Mouse (Mus musculus) c-Kit-negative CD71-positive TER-119-positive erythroid progenitor cells, embryonic 14.5 days (primary cell): ENCODE measurements around the gene Rpp25l.
"Not testable (repeated sequence)": the region's sequence is repeated elsewhere in the genome, so short reads cannot be mapped to it uniquely, and the experiment has no call there.

ENCODE experiments used
- DNase-seq: peaks from one replicate; pipeline ENCODE4 v3.0.0-alpha.2; 2013; ENCODE audit warnings: low read depth, low spot score

The Rpp25l gene

GRCm38 (mm10) chr4:41737602-41738255, 24.4 kb upstream of the Rpp25l start:
- no peak for DNase-seq

- DNase-seq, result no peak
Observed at GRCm38 (mm10) chr4:41731052-41731765, 17.9 kb upstream of the Rpp25l start, which contains the start of gene Arid3c. Arid3c (minus strand) TSS chr4:41731142.

- DNase-seq, result no peak
Observed at GRCm38 (mm10) chr4:41726826-41727621, 13.7 kb upstream of the Rpp25l start.

GRCm38 (mm10) chr4:41722918-41723351, 9.6 kb upstream of the Rpp25l start, which contains the start of gene Dctn3:
Dctn3 (minus strand) TSS chr4:41723170.
- peak; percentile 88 for DNase-seq

- no peak for DNase-seq
Observed at GRCm38 (mm10) chr4:41716834-41717233, 3.5 kb upstream of the Rpp25l start.

- DNase-seq, result no peak
Observed at GRCm38 (mm10) chr4:41715596-41715995, 2.3 kb upstream of the Rpp25l start.

GRCm38 (mm10) chr4:41715082-41715481, 1.7 kb upstream of the Rpp25l start:
- no peak for DNase-seq

- peak; percentile 61 for DNase-seq
Observed at GRCm38 (mm10) chr4:41714276-41714675, 942 bp upstream of the Rpp25l start.

GRCm38 (mm10) chr4:41712421-41713196, 725 bp downstream of the Rpp25l start:
- DNase-seq, result peak; percentile 42

- DNase-seq, result no peak
Observed at GRCm38 (mm10) chr4:41711705-41712375, 1.5 kb downstream of the Rpp25l start.

- no peak for DNase-seq
Observed at GRCm38 (mm10) chr4:41710229-41710628, 3.1 kb downstream of the Rpp25l start.

GRCm38 (mm10) chr4:41708192-41708745, 5.1 kb downstream of the Rpp25l start:
- no peak for DNase-seq

GRCm38 (mm10) chr4:41707011-41707535, 6.3 kb downstream of the Rpp25l start:
- DNase-seq, result no peak

GRCm38 (mm10) chr4:41705922-41706754, 7.2 kb downstream of the Rpp25l start:
- DNase-seq, result no peak

- no peak for DNase-seq
Observed at GRCm38 (mm10) chr4:41704651-41705050, 8.7 kb downstream of the Rpp25l start.

- DNase-seq, result not testable (repeated sequence)
Observed at GRCm38 (mm10) chr4:41702226-41702625, 11.1 kb downstream of the Rpp25l start.

- not testable (repeated sequence) for DNase-seq
Observed at GRCm38 (mm10) chr4:41700224-41700623, 13.1 kb downstream of the Rpp25l start.

- not testable (repeated sequence) for DNase-seq
Observed at GRCm38 (mm10) chr4:41699783-41700182, 13.6 kb downstream of the Rpp25l start, which contains the start of gene Il11ra1. Il11ra1 (plus strand) TSS chr4:41699989.

GRCm38 (mm10) chr4:41698421-41699016, 14.8 kb downstream of the Rpp25l start:
- DNase-seq, result not testable (repeated sequence)
